Mouse (Mus musculus) megakaryocyte-erythroid progenitor cell, adult 5-6 weeks (primary cell): ENCODE measurements around the gene Plxdc1. TPM values are rescaled to one million over a fixed set of nuclear protein-coding genes. Genes with fewer than 3 reads are reported as not detected.
"Not testable (repeated sequence)": the region's sequence is repeated elsewhere in the genome, so short reads cannot be mapped to it uniquely, and the experiment has no call there.

Experiments used
- ATAC-seq: replicated peaks from 2 replicates; pipeline ENCODE4 v1.8.0; 2016; ENCODE audit warnings: mild to moderate bottlenecking, inconsistent platforms; ENCODE audit not compliant: severe bottlenecking, poor library complexity, low FRiP score, low TSS enrichment
- total RNA-seq, 2 experiments: library from RNA; stranded (forward) in 1 of 2; stranded (reverse) in 1 of 2; fragments of 200-1000, 215-1000 nt in 1 of 2; fragments of >200 nt in 1 of 2; fragmentation: Nextera tagmentation in 1 of 2; gene quantifications; 2 replicates each; pipeline ENCODE4 v1.2.3; 2014 to 2017

Plxdc1 gene
- total RNA-seq, 2 experiments from 2014 or later: 4.1 to 10.2 TPM

- ATAC-seq: no peak; the same call in 1 of the 2 replicates
These were observed 17.9 kb downstream of the Plxdc1 start for GRCm38 (mm10) chr11:97968385-97968784.

DNA sequence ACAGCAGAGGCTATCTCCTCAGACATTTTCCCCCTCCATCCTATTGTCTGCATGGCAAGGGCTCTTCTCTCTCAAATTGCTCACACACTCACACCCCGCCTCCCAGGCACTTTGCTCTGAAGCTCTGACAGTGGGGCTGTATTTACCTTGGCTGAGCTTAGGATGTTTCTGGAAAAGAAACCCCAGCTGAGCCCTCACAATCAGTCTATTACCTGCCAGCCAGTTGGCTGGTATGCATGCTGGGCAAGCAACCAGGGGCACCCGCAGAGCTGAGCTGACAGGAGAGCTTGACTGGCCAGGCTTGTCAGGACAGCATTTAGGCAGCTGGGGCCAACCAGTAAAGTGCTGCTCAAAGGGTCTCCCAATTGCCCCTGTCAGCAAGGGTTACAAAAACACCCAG, 19.1 kb downstream of the Plxdc1 start:
- no peak for ATAC-seq

- ATAC-seq: no peak
These were observed 25.3 kb downstream of the Plxdc1 start for GRCm38 (mm10) chr11:97960907-97961306.

DNA sequence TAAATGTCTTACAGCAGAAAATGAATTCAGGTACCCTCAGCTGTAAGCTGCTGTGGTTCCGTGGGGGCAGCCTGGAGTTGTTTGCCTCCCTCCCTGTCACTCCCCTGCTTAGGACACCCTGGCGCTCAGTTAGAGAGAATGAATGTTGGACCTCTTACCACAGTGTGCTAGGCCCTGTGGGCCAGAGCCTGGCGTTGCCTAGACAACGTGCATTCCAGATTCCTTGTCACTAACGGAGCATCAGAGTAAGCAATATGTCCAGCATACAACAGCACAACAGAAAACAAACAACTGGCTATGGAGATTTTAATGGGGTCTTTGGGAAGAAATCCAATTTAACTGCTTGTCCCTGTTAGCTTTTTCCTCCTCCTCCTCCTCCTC, 27.0 kb downstream of the Plxdc1 start:
- ATAC-seq: no peak

DNA sequence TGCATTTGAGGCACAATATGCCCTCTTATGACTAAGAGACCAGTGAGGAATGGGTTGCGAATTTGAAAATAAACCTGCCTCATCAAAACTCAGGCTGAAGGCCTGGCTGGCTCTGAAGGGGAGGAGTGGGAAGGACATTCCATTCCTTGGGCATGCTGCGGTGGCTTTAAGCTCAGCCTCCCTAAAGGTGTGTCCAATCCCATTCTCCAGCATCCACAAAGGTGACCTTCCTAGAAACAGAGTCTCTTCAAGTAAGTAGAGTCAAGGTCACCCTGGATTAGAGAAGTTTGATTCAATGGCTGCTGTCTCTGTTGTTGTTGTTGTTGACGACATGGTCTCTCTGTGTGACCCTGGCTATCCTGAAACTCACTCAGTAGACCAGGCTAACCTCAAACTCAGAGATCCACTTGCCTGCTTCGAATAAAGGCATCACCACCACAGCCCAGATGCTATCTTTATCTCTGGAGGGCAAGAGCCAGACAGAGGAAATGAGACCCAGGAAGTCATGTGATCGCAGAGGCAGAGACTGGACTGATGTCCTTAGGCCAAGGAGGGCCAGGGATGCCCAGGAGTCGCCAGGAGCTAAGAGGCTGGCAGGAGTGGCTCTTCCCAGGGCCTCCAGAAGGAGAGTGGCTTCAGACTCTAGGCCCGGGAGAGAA, 27.5 kb downstream of the Plxdc1 start:
- ATAC-seq: no peak

DNA sequence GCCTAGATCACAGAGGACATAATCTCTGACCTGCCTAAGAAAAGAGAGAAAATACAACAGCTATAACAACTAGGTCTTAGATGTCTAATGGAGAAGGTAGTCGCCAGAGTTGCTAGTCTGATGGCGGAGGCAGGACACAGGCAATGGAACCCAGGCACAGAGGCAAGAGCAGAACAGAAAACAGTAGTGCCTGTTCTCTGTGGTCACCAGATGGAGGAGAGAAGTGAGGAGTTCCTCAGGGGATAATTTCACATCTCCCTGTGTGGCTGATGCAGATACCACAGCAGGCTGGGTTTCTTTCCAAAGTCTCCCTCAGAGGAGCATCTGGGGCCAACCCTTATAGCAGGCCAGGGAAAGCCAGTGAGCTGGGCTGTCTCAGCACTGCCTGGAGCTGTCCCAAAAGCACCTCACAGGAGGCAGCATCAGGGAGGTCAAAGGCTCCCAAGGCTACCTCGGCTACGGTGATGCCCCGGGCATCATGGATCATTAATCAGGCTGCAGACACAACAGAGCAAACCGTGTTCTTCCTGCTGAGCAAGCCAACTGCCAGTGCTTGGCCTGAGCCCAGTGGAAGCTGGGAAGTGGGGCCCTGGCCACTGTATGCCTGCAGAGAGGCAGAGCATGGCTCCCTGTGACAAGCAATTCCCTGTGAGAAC, 29.2 kb downstream of the Plxdc1 start:
- 0 out of 2 replicates have a peak, but pooled peaks have one; percentile 22 for ATAC-seq

- no peak for ATAC-seq
These were observed 30.3 kb downstream of the Plxdc1 start for GRCm38 (mm10) chr11:97955915-97956314.

- no peak for ATAC-seq
These were observed 30.9 kb downstream of the Plxdc1 start for GRCm38 (mm10) chr11:97955146-97955902.

DNA sequence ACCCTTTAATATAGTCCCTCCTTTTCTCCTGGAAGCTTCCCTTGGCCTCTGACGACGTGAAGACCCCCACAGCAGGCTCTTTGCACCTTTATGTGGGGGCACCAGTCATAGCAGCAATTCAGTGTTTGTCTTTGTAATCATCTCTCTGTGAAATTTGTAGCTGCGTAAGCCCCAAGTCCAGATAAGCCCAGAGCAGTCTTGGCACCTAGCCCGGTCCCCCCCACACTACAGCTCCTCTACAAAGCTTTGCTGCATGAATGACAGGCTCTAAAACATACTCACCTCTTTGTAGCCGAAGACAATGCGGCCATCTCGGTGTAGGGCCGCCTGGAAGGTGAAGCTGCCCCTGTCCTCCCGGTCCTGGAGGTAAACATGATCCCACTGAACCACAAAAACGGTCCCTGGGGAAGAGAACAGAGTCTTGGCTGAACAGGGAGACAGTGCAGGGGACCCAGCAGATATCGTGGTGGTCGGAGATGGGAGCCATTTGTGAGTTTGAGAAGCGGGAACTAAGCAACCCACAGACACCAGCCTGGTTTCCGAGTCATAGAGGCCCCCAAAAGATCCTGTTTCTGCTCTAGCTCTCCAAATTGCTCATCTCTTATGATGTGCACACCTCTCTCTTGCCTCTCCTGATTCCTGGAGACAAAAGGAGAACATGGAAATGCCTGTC, 31.6 kb downstream of the Plxdc1 start:
- peak; percentile 46; the same call in 1 of the 2 replicates for ATAC-seq

- ATAC-seq: no peak
These were observed 32.3 kb downstream of the Plxdc1 start for GRCm38 (mm10) chr11:97953939-97954275.

- ATAC-seq: no peak
These were observed 32.9 kb downstream of the Plxdc1 start for GRCm38 (mm10) chr11:97953179-97953938.

GRCm38 (mm10) chr11:97952367-97953006, 33.8 kb downstream of the Plxdc1 start:
- no peak for ATAC-seq

DNA sequence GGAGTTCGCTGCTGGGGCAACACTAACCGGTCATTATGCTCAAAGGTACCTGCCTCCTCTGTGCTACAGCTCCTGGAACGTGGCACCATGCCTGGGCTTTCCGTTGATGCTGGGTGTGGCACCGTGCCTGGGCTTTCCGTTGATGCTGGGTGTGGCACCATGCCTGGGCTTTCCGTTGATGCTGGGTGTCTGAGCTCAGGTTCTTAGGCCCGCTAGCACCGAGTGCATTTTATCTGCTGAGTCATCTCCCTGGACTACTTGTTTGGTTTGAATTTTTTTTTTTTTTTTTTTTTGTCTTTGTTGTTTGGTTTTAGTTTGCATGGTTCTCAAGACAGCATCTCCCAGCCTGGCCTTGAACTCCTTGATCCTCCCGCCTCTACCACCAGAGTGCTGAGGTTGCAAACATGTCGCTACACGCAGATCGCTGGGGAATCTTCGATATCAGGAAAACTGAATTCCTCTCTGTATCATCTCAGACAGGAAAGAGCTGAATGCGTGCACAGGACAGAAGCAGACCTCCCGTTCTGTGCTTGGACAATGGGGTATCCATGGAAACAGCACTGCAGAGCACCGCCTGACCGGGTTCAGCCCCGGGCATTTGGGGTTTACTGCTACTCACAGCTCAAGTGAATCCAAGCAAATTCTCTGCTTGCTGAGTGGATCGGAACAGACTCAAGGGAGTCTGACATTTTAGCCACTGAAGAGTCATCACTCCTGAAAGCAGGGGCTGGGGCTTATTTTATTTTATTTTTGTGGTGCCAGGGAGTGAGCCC, 36.4 kb downstream of the Plxdc1 start:
- peak; percentile 90 for ATAC-seq

GRCm38 (mm10) chr11:97947426-97947825, 38.8 kb downstream of the Plxdc1 start:
- ATAC-seq: peak; percentile 60; the same call in 1 of the 2 replicates

DNA sequence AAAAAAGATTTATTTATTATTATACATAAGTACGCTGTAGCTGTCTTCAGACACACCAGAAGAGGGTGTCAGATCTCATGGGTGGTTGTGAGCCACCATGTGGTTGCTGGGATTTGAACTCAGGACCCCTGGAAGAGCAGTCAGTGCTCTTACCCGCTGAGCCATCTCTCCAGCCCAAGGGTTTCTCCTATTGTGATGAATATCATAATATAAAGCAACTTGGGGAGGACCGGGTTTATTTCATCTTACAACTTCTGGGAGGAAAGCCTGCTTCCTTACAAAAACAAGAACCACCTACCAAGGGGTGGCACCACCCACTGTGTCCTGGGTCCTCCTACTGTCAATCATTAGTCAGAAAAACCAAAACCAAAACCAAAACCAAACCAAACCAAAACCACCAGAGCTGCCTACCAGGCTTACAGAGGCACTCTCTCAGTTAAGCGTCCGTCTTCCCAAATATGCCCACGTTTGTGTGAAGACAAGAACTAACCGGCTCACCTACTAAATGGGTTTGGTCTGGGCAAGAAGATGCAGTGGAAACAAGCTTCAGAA, 40.4 kb downstream of the Plxdc1 start:
- not testable (repeated sequence) for ATAC-seq

GRCm38 (mm10) chr11:97945031-97945430, 41.2 kb downstream of the Plxdc1 start:
- ATAC-seq: no peak

DNA sequence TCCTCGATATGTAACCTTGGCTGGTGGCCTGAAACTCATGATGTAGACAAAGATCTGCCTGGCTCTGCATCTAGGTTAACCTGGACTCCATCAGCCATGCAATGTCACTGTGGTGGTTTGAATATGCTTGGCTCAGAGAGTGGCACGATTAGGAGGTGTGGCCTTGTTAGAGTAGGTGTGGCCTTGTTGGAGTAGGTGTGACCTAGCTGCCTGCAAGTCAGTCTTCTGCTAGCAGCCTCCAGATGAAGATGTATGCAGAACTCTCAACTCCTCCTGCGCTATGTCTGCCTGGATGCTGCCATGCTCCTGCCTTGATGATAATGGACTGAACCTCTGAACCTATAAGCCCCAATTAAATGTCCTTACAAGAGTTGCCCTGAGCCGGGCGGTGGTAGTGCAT, 43.0 kb downstream of the Plxdc1 start:
- peak; percentile 43; the same call in 1 of the 2 replicates for ATAC-seq
